Mouse (Mus musculus) CD4-positive naive resting alpha-beta T cell, adult 57 days (primary cell): ENCODE measurements around the gene Bora. TPM values are rescaled to one million over a fixed set of nuclear protein-coding genes. Genes with fewer than 3 reads are reported as not detected.

ENCODE experiments used
- total RNA-seq: library from RNA; stranded (reverse); gene quantifications from one replicate; pipeline ENCODE4 v1.2.4, GENCODE M21; 2023

Bora gene
- 15.7 TPM for total RNA-seq

DNA sequence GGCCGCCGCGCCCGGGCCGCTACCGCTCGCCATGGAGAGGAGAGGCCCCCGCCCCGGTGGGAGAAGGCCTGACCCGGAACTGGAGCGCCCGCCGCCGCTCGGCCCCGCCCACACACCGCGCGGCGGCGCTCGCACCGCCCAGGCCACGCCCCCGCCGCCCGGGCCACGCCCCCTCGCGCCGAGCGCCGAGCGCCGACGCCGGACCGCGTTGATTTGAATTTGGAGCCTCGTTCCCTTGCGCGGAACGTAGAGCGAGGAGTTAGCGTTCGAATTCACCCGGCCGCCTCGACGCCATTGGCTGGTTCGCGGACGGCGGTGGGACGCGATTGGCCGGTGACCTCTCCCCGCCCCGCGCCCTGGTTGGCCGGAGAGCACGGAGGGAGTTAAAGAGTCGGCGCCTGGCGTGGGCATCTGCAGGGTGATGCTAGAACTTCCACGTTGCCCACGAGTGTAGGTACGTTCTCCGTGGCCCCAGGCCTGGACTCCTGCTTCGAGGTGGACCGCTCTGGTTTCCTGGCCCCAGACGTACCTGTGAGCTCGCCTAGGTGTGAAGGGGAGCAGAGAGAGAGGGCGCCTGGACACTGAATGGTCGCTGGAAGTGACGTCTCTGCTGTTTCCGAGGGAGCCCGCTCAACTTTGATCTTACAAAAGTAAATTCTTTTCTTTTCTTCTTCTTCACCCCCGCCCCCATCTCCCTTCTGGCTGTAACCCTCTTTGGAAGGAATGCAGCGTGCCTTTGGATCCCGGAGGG, at the start of gene Bora, which contains the start of gene Mzt1:
Gene Bora (plus strand): TSS at position 192 of the 751 bp plus-strand sequence.
Gene Mzt1 (minus strand): TSS at position 104 of the 751 bp plus-strand sequence.

DNA sequence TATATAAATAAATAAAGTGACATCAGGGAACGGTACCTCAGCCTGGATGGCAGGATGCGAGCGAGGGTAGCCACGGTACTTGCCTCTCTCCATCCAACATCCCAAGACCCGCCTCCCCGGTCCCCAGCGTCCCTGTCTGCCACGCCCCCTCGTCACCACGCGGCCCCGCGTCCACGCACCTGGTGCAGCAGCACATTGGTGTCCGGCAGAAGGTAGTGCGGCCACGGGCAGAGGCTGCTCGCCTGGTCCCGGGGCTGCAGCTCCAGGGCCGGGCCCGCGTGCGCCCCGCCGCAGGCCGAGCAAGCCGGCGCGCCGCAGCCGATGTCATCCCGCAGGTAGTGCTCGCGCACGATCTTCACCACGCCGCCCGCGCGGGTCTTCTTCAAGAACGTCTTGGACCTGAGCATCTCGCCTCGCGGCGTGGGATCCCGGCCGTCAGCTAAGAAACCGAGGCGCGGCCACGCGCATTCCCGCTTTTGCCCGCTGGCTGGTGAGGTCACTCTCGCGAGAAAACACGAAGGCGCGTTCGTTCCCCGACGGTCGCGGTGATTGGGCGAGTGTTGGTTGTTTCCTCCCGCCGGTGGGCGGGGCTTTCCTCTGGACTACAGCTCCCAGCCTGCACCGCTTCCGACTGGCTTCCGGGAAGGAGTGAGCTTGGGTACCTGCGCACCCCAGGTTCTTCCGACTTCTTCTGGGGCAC, 53.4 kb downstream of the Bora start, which contains the start of the genes Pibf1 and Dis3:
Gene Pibf1 (plus strand): TSS at position 158 of the 700 bp plus-strand sequence.
Gene Dis3 (minus strand): TSS at position 504 of the 700 bp plus-strand sequence.

Other genes with a start within 250 kb of the Bora start
- 2.5 TPM for gene Rpl36a-ps1, start 51.9 kb upstream of the Bora start, total RNA-seq
- gene Mzt1, start 88 bp upstream of the Bora start, total RNA-seq: 22.5 TPM
- gene Pibf1, start 53.2 kb downstream of the Bora start, total RNA-seq: 19.9 TPM
- 31.2 TPM for gene Dis3, start 53.5 kb downstream of the Bora start, total RNA-seq